Mouse (Mus musculus) kidney, postnatal 0 days (tissue): ENCODE data around the gene Mlxipl. TPM values are rescaled to one million over a fixed set of nuclear protein-coding genes. Genes with fewer than 3 reads are reported as not detected.

Experiments
- ATAC-seq: fragments of 200-750 bp; cut with Nextera tagmentation; replicated peaks from 2 replicates; pipeline ENCODE4 v1.8.0; 2017; ENCODE audit warnings: low read depth, moderate number of reproducible peaks, moderate TSS enrichment, moderate library complexity; ENCODE audit not compliant: low FRiP score
- DNase-seq: peaks from one replicate; pipeline ENCODE4 v3.0.0-alpha.2; 2016; ENCODE audit warnings: low spot score
- H3K27ac ChIP-seq: fragments of 300-500 bp; sonication (generic); 2 replicates; pipeline ENCODE4 v1.5.1; 2014; ENCODE audit warnings: mild to moderate bottlenecking
- H3K27me3 ChIP-seq: fragments of 300-500 bp; sonication (generic); 2 replicates; pipeline ENCODE4 v1.6.1; 2014; ENCODE audit warnings: low read length, mixed read lengths; ENCODE audit not compliant: insufficient read depth
- H3K36me3 ChIP-seq: fragments of 300-500 bp; sonication (generic); 2 replicates; pipeline ENCODE4 v1.6.1; 2014; ENCODE audit warnings: low read length, mixed read lengths; ENCODE audit not compliant: insufficient read depth
- H3K4me1 ChIP-seq: fragments of 300-500 bp; sonication (generic); replicated peaks from 2 replicates; pipeline ENCODE4 v1.6.1; 2014; ENCODE audit warnings: antibody characterized with exemption, low read length, mixed read lengths; ENCODE audit not compliant: insufficient read depth
- H3K4me2 ChIP-seq: fragments of 300-500 bp; sonication (generic); 2 replicates; pipeline ENCODE4 v1.6.1; 2014; ENCODE audit warnings: mild to moderate bottlenecking, low read length, moderate library complexity, mixed read lengths
- H3K4me3 ChIP-seq: fragments of 300-500 bp; sonication (generic); replicated peaks from 2 replicates; pipeline ENCODE4 v1.5.1; 2014; ENCODE audit warnings: low read depth, low read length
- H3K9ac ChIP-seq: fragments of 300-500 bp; sonication (generic); 2 replicates; pipeline ENCODE4 v1.6.1; 2014; ENCODE audit warnings: low read depth, low read length
- H3K9me3 ChIP-seq: fragments of 300-500 bp; sonication (generic); replicated peaks from 2 replicates; pipeline ENCODE4 v1.6.1; 2016; ENCODE audit warnings: low read length, inconsistent platforms, mixed read lengths
- CTCF ChIP-seq: IDR thresholded peaks from 2 replicates; pipeline ENCODE4 v1.5.1; 2016; ENCODE audit warnings: antibody characterized with exemption, low read depth, mild to moderate bottlenecking, moderate library complexity
- WGBS: fragments of 180-500 bp; shearing (Covaris S2); extraction: QIAGEN DNeasy Blood & Tissue Kit; methylation state at CpG from one replicate; pipeline ENCODE4 v1.1.7; 2014; 5-methylcytosine and 5-hydroxymethylcytosine counted together
- polyA plus RNA-seq: library from polyadenylated mRNA; unstranded; fragments of >200 nt; fragmentation: Nextera tagmentation; extraction: Ambion mirVana; gene quantifications from 2 replicates; pipeline ENCODE4 v1.2.1, GENCODE M21; 2015

Mlxipl gene
- polyA plus RNA-seq, 1 experiment from 2014 or later, result 6.5 TPM

DNA sequence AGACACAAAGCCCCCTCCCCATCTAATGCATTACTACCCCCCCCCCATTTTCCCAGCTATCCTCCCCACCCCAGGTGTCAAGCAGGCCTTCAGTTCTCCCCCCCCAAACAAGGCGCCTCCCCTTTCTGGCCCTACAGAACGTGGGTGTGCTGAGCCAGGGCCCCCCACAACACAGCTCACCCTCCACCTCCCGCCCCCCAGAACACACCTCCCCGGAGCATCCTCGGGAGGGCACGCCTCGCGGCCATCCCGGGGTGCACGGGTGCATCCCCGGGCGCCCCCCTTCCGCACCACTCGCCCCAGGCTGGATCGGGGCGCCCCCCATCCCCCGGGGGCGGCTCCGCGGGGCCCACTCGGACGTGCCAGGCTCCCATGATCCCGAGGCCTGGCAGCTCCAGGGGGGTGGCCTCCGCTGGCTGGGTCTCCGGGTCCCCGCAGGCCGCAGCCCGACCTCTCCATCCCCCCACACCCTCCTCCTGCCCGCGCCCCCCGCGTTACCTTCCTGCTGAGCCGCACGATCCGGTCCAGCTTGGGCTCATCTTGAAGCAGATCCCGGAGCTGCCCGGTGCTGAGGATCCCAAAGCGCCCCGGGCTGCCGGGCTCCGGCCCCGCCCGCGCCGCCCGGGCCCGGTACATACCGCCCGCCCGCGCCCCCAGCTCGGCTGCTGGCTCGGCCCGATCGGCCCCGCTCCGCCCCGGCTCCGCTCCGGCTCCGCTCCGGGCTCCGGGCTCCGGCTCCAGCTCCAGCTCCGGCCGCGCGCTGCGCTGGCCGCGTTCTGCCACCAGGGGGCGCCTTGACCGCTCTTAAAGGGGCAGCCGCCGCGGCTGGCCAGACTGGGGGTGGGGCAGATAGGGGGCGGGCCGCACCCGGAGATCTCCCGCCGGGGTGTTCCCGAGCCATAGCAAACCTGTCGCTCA lies 11.9 kb upstream of the Mlxipl start, which contains the start of gene Vps37d:
Gene Vps37d (minus strand): TSS at position 703 of the 918 bp plus-strand sequence.
- H3K9ac ChIP-seq, result peak within 1 kb of the TSS; percentile 96
- DNase-seq, result peak; percentile 91
- H3K27me3 ChIP-seq, result no peaks in the 10 kb centered on the region
- peak within 1 kb of the TSS; percentile 90 for H3K27ac ChIP-seq
- peak within 1 kb of the TSS; percentile 91 for H3K4me2 ChIP-seq
- ATAC-seq, result peak; percentile 80
- peak; percentile 87 for TF ChIP-seq CTCF
- peaks cover 2% of the 10 kb centered on the region; the same call in 1 of the 2 replicates for H3K36me3 ChIP-seq
- H3K4me3 ChIP-seq, result peak within 1 kb of the TSS; percentile 98
- H3K9me3 ChIP-seq, result no peaks in the 10 kb centered on the region
- under 1% methylated on average over 61 of the region's 83 CpGs for WGBS
- H3K4me1 ChIP-seq, result no peaks in the 10 kb centered on the region; the same call in 1 of the 2 replicates

DNA sequence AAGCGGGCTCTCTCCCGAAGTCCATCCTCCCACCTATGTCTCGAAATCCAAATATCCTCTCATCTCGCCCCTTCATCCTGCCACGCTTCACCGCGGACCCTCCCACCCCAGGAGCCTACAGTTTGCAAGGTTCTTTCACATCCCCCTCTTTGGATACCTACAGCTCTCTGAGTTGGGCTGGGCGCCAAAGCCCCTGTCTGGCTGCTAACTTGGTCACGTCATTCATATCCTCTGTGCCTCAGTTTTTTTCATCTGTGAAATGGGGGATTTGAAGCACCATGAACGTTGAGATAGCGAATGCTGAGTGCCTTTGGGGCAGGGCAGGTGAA lies 11.2 kb upstream of the Mlxipl start:
- ATAC-seq, result no peak; the same call in 1 of the 2 replicates
- H3K27me3 ChIP-seq, result no peaks in the 10 kb centered on the region

DNA sequence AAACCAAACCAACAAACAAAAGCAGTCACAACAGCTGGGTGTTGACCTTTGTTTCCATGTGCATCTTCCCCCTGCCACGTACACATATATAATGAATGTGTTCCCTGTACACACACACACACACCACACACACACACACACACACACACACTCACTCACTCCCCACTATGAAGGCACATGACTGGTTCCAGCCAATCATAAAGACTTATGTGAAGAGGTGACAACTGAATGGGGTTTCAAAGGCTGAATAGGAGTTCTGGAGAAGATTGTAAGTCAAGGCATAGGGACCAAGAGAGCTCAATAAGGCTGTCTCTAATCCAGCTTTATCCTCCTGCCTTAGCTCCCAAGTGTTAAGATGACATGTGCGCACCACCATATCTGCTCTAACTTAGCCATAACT lies 10.1 kb upstream of the Mlxipl start:
- H3K4me3 ChIP-seq, result no peak overlapping the region
- no peak overlapping the region for H3K4me2 ChIP-seq
- H3K4me1 ChIP-seq, result no peaks in the 10 kb centered on the region
- H3K36me3 ChIP-seq, result no peaks in the 10 kb centered on the region
- ATAC-seq (no peak), DNase-seq (no peak)
- no peaks in the 10 kb centered on the region for H3K27me3 ChIP-seq
- no peak overlapping the region for H3K27ac ChIP-seq
- no peak overlapping the region for H3K9ac ChIP-seq
- WGBS, result 91% methylated on average over 2 of the region's 2 CpGs
- TF ChIP-seq CTCF, result no peak
- H3K9me3 ChIP-seq, result no peaks in the 10 kb centered on the region

More for the DNA sequence above, 11.2 kb upstream of the Mlxipl start:
- WGBS, result under 1% methylated on average over 11 of the region's 11 CpGs
- no peak overlapping the region for H3K27ac ChIP-seq
- no peak; the same call in 1 of the 2 replicates for TF ChIP-seq CTCF
- H3K4me1 ChIP-seq, result no peaks in the 10 kb centered on the region; the same call in 1 of the 2 replicates
- peak overlapping the region; percentile 98 for H3K4me3 ChIP-seq
- peak overlapping the region; percentile 91 for H3K4me2 ChIP-seq
- H3K9me3 ChIP-seq, result no peaks in the 10 kb centered on the region
- peak overlapping the region; percentile 96; the same call in 1 of the 2 replicates for H3K9ac ChIP-seq
- no peaks in the 10 kb centered on the region for H3K36me3 ChIP-seq
- no peak for DNase-seq

DNA sequence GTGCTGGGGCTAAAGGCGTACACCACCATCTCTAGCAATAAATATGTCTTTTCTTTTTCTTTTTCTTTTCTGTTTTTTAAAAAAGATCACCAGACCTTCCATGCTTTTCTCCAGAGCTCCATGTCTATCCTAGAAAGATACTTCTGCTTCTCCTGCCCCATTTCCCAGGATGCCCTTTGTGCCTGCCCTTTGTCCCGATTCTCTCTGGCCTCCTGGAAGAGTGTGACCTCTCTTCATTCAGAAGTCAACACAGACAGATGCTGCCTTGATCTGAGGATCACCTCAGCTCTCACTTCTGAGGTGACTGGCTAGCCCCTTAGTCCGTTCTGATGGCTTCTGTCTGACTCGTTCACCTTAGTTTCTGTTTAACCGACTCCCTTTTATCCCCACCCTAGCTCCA lies 9.2 kb upstream of the Mlxipl start:
- TF ChIP-seq CTCF, result no peak
- H3K27me3 ChIP-seq, result no peaks in the 10 kb centered on the region
- H3K4me2 ChIP-seq, result no peak overlapping the region
- no peak overlapping the region for H3K27ac ChIP-seq
- DNase-seq (no peak), ATAC-seq (no peak)
- WGBS, result 87% methylated on average over 5 of the region's 5 CpGs
- no peaks in the 10 kb centered on the region for H3K4me1 ChIP-seq
- H3K9me3 ChIP-seq, result no peaks in the 10 kb centered on the region
- no peak overlapping the region for H3K4me3 ChIP-seq
- no peaks in the 10 kb centered on the region for H3K36me3 ChIP-seq
- no peak overlapping the region for H3K9ac ChIP-seq

DNA sequence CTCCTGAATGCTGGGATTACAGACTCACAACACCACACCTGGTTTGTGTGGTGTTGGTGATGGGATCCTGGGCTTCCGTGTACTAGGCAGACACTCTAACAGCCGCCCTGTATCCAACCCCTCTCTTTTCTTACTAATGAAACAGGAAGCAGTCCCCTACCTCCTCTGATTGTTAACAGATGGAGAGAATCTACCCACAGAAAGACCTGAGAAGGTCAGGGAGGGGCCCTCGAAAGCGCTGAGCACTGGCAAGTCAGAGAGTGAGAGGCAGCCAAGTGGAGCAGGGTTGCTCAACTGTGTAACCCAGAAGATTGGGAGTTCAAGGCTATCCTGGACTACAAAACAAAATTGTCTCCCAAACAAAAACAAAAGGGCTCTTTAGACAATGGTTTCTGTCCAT lies 2.8 kb upstream of the Mlxipl start:
- H3K27me3 ChIP-seq, result peaks cover 14% of the 10 kb centered on the region
- ATAC-seq, result no peak
- no peak for TF ChIP-seq CTCF

DNA sequence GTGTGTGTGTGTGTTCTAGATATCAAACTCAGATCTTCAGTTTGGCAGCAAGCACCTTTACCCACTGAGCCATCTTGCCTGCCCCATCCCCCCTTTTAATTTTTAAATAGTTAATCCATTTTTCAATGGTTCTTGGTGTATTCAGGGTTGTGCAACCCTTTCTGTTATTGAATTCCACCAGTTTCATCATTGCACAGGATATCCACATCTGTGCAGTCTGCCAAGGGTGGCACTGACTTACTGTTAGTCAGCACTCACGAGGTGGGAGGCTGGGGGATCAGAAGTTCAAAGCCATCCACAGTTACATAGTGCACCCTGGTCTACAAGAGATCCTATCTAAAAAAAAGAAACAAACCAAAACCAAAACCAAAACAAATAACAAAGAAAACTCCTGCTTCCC lies 11.3 kb downstream of the Mlxipl start:
- Histone ChIP-seq H3K36me3 (no peaks in the 10 kb centered on the region), H3K27ac (no peak overlapping the region), H3K9ac (no peak overlapping the region), H3K27me3 (no peaks in the 10 kb centered on the region), H3K4me2 (no peak overlapping the region), H3K9me3 (no peaks in the 10 kb centered on the region), H3K4me1 (no peaks in the 10 kb centered on the region), H3K4me3 (no peak overlapping the region)
- 45% methylated on average over 1 of the region's 1 CpGs for WGBS
- DNase-seq (no peak), ATAC-seq (no peak)
- TF ChIP-seq CTCF, result no peak

More for the DNA sequence above, 2.8 kb upstream of the Mlxipl start:
- Histone ChIP-seq H3K4me2 (no peak overlapping the region), H3K9ac (no peak overlapping the region), H3K9me3 (no peaks in the 10 kb centered on the region), H3K4me1 (no peaks in the 10 kb centered on the region), H3K27ac (no peak overlapping the region), H3K36me3 (no peaks in the 10 kb centered on the region), H3K4me3 (no peak overlapping the region)
- DNase-seq, result no peak
- 26% methylated on average over 4 of the region's 4 CpGs for WGBS
